Mouse (Mus musculus) heart, postnatal 0 days (tissue): ENCODE data around the gene Srrd. TPM values are rescaled to one million over a fixed set of nuclear protein-coding genes. Genes with fewer than 3 reads are reported as not detected.

Experiments
- ATAC-seq: fragments of 200-750 bp; cut with Nextera tagmentation; 2 replicates; pipeline ENCODE4 v1.8.0; 2017; ENCODE audit warnings: low read depth, moderate number of reproducible peaks, moderate library complexity; ENCODE audit not compliant: insufficient read depth
- DNase-seq: peaks from one replicate; pipeline ENCODE4 v3.0.0-alpha.2; 2016; ENCODE audit warnings: low spot score
- H3K27ac ChIP-seq: fragments of 300-500 bp; sonication (generic); 2 replicates; pipeline ENCODE4 v1.5.1; 2014; ENCODE audit warnings: low read depth, mild to moderate bottlenecking
- H3K27me3 ChIP-seq: fragments of 300-500 bp; sonication (generic); 2 replicates; pipeline ENCODE4 v1.6.1; 2014; ENCODE audit warnings: low read length, mixed read lengths; ENCODE audit not compliant: control insufficient read depth, insufficient read depth
- H3K36me3 ChIP-seq: fragments of 300-500 bp; sonication (generic); replicated peaks from 2 replicates; pipeline ENCODE4 v1.6.1; 2014; ENCODE audit warnings: low read length, mixed read lengths; ENCODE audit not compliant: control insufficient read depth, insufficient read depth
- H3K4me1 ChIP-seq: fragments of 300-500 bp; sonication (generic); 2 replicates; pipeline ENCODE4 v1.6.1; 2014; ENCODE audit warnings: antibody characterized with exemption; ENCODE audit not compliant: control insufficient read depth, insufficient read depth
- H3K4me2 ChIP-seq: fragments of 300-500 bp; sonication (generic); 2 replicates; pipeline ENCODE4 v1.6.1; 2014; ENCODE audit warnings: low read depth, mild to moderate bottlenecking, low read length, moderate library complexity
- H3K4me3 ChIP-seq: fragments of 300-500 bp; sonication (generic); 2 replicates; pipeline ENCODE4 v1.5.1; 2014; ENCODE audit warnings: low read depth, low read length
- H3K9ac ChIP-seq: fragments of 300-500 bp; sonication (generic); replicated peaks from 2 replicates; pipeline ENCODE4 v1.6.1; 2014; ENCODE audit warnings: low read depth, low read length, mixed read lengths
- H3K9me3 ChIP-seq: fragments of 300-500 bp; sonication (generic); replicated peaks from 2 replicates; pipeline ENCODE4 v1.6.1; 2016; ENCODE audit warnings: low read length; ENCODE audit not compliant: control insufficient read depth
- CTCF ChIP-seq: IDR thresholded peaks from 2 replicates; pipeline ENCODE4 v1.5.1; 2016; ENCODE audit warnings: antibody characterized with exemption, control low read depth, low read depth
- EP300 ChIP-seq: IDR thresholded peaks from 2 replicates; pipeline ENCODE4 v1.6.1; 2016; ENCODE audit warnings: antibody characterized with exemption, low read depth
- WGBS: fragments of 180-500 bp; shearing (Covaris S2); extraction: QIAGEN DNeasy Blood & Tissue Kit; methylation state at CpG from one replicate; pipeline ENCODE4 v1.1.7; 2014; 5-methylcytosine and 5-hydroxymethylcytosine counted together
- polyA plus RNA-seq: library from polyadenylated mRNA; unstranded; fragments of >200 nt; fragmentation: Nextera tagmentation; extraction: Ambion mirVana; gene quantifications from 2 replicates; pipeline ENCODE4 v1.2.1, GENCODE M21; 2015
- total RNA-seq: library from RNA; depleted of rRNA; stranded (reverse); fragments of >200 nt; gene quantifications from 2 replicates; pipeline ENCODE4 v1.2.3, GENCODE M21; 2014; ENCODE audit warnings: low replicate concordance; rRNA removed

The Srrd gene
- total and polyA plus RNA-seq, 2 experiments from 2014 or later, result 18.2 to 65.2 TPM

GRCm38 (mm10) chr5:112289819-112290535 lies 52.9 kb downstream of the Srrd start:
- no peak overlapping the region for H3K27ac ChIP-seq
- H3K9ac ChIP-seq, result no peak overlapping the region
- no peak for DNase-seq
- peak overlapping the region; percentile 29 for H3K4me3 ChIP-seq
- no peaks in the 10 kb centered on the region for H3K27me3 ChIP-seq
- H3K36me3 ChIP-seq, result no peaks in the 10 kb centered on the region
- no peak for ATAC-seq
- no peak for TF ChIP-seq EP300
- no peak for TF ChIP-seq CTCF
- no peaks in the 10 kb centered on the region for H3K9me3 ChIP-seq
- peaks cover 34% of the 10 kb centered on the region for H3K4me1 ChIP-seq
- WGBS, result 77% methylated on average over 16 of the region's 16 CpGs
- peak overlapping the region; percentile 49 for H3K4me2 ChIP-seq

- Histone ChIP-seq H3K9me3 (no peaks in the 10 kb centered on the region), H3K9ac (no peak overlapping the region), H3K4me1 (peaks cover 37% of the 10 kb centered on the region), H3K4me2 (peak overlapping the region; percentile 49), H3K27ac (peak overlapping the region; percentile 76; the same call in 1 of the 2 replicates), H3K36me3 (no peaks in the 10 kb centered on the region), H3K27me3 (no peaks in the 10 kb centered on the region), H3K4me3 (peak overlapping the region; percentile 29)
- peak; percentile 25 for DNase-seq
- ATAC-seq, result no peak
- TF ChIP-seq CTCF (no peak), EP300 (no peak)
- 15% methylated on average over 8 of the region's 8 CpGs for WGBS
Measured at GRCm38 (mm10) chr5:112289236-112289635, 53.6 kb downstream of the Srrd start.

- no peak for TF ChIP-seq EP300
- TF ChIP-seq CTCF, result no peak
- Histone ChIP-seq H3K36me3 (no peaks in the 10 kb centered on the region), H3K9me3 (no peaks in the 10 kb centered on the region), H3K9ac (peak overlapping the region; percentile 20; the same call in 1 of the 2 replicates), H3K27ac (peak overlapping the region; percentile 76), H3K4me2 (peak overlapping the region; percentile 49; the same call in 1 of the 2 replicates), H3K27me3 (no peaks in the 10 kb centered on the region), H3K4me1 (peaks cover 37% of the 10 kb centered on the region), H3K4me3 (peak overlapping the region; percentile 29)
- 68% methylated on average over 9 of the region's 9 CpGs for WGBS
- DNase-seq, result no peak
- ATAC-seq, result 0 out of 2 replicates have a peak, but pooled peaks have one; percentile 22
Measured at GRCm38 (mm10) chr5:112288193-112289141, 54.4 kb downstream of the Srrd start.

- H3K9ac ChIP-seq, result no peak overlapping the region
- H3K36me3 ChIP-seq, result no peaks in the 10 kb centered on the region
- no peak overlapping the region for H3K4me3 ChIP-seq
- DNase-seq (no peak), ATAC-seq (no peak)
- 0 out of 2 replicates have a peak overlapping the region, but pooled peaks have one; percentile 49 for H3K4me2 ChIP-seq
- H3K4me1 ChIP-seq, result peaks cover 36% of the 10 kb centered on the region
- H3K9me3 ChIP-seq, result no peaks in the 10 kb centered on the region
- WGBS, result 67% methylated on average over 2 of the region's 2 CpGs
- TF ChIP-seq CTCF, result no peak
- no peak for TF ChIP-seq EP300
- H3K27ac ChIP-seq, result peak overlapping the region; percentile 76
- H3K27me3 ChIP-seq, result no peaks in the 10 kb centered on the region
Measured at GRCm38 (mm10) chr5:112287652-112288051, 55.2 kb downstream of the Srrd start.

Other genes starting within 250 kb of the Srrd start
- gene Cryba4, start 90.5 kb downstream of the Srrd start, total RNA-seq, result 0.39 and 1.6 TPM in 2 replicates
- 3.7 and 4.1 TPM in 2 replicates for gene Cryba4, start 90.5 kb downstream of the Srrd start, polyA plus RNA-seq
- gene Crybb1, start 87.2 kb downstream of the Srrd start, total RNA-seq, result not detected in 2 replicates
- gene Crybb1, start 87.2 kb downstream of the Srrd start, polyA plus RNA-seq, result 0.26 and 0.54 TPM in 2 replicates
- gene Tpst2, start 66.3 kb downstream of the Srrd start, total RNA-seq, result 86.1 and 96.0 TPM in 2 replicates
- gene Tpst2, start 66.3 kb downstream of the Srrd start, polyA plus RNA-seq, result 42.9 and 43.8 TPM in 2 replicates
- 6.5 and 11.4 TPM in 2 replicates for gene Tfip11, start 16.7 kb downstream of the Srrd start, total RNA-seq
- gene Tfip11, start 16.7 kb downstream of the Srrd start, polyA plus RNA-seq, result 11.7 TPM in 2 replicates
- 12.5 and 16.1 TPM in 2 replicates for gene Hps4, start within 50 bp of the Srrd start, total RNA-seq
- 12.6 and 13.5 TPM in 2 replicates for gene Hps4, start within 50 bp of the Srrd start, polyA plus RNA-seq
- not detected in 2 replicates for gene Gm6583, start 13.0 kb upstream of the Srrd start, total RNA-seq
- 0.05 TPM in 1 of 2 replicates, not detected in the other for gene Gm6583, start 13.0 kb upstream of the Srrd start, polyA plus RNA-seq
- 0.08 and 6.5 TPM in 2 replicates for gene Asphd2, start 51.8 kb upstream of the Srrd start, total RNA-seq
- 0.40 and 0.67 TPM in 2 replicates for gene Asphd2, start 51.8 kb upstream of the Srrd start, polyA plus RNA-seq
- gene Gm6588, start 106.4 kb upstream of the Srrd start, total RNA-seq, result not detected in 2 replicates
- not detected in 2 replicates for gene Gm6588, start 106.4 kb upstream of the Srrd start, polyA plus RNA-seq
- gene Sez6l, start 234.1 kb upstream of the Srrd start, total RNA-seq, result 0.23 TPM in 1 of 2 replicates, not detected in the other
- gene Sez6l, start 234.1 kb upstream of the Srrd start, polyA plus RNA-seq, result 0.10 and 0.21 TPM in 2 replicates